Mouse (Mus musculus) heart, postnatal 0 days (tissue): ENCODE measurements around the gene Rps11. TPM values are rescaled to one million over a fixed set of nuclear protein-coding genes. Genes with fewer than 3 reads are reported as not detected.
A peak's percentile ranks its signal among the peaks of the same experiment; 100 is the strongest.

ENCODE experiments used
- ATAC-seq: fragments of 200-750 bp; cut with Nextera tagmentation; 2 replicates; pipeline ENCODE4 v1.8.0; 2017; ENCODE audit warnings: low read depth, moderate number of reproducible peaks, moderate library complexity; ENCODE audit not compliant: insufficient read depth
- DNase-seq: peaks from one replicate; pipeline ENCODE4 v3.0.0-alpha.2; 2016; ENCODE audit warnings: low spot score
- H3K27ac ChIP-seq: fragments of 300-500 bp; sonication (generic); 2 replicates; pipeline ENCODE4 v1.5.1; 2014; ENCODE audit warnings: low read depth, mild to moderate bottlenecking
- H3K27me3 ChIP-seq: fragments of 300-500 bp; sonication (generic); 2 replicates; pipeline ENCODE4 v1.6.1; 2014; ENCODE audit warnings: low read length, mixed read lengths; ENCODE audit not compliant: control insufficient read depth, insufficient read depth
- H3K36me3 ChIP-seq: fragments of 300-500 bp; sonication (generic); replicated peaks from 2 replicates; pipeline ENCODE4 v1.6.1; 2014; ENCODE audit warnings: low read length, mixed read lengths; ENCODE audit not compliant: control insufficient read depth, insufficient read depth
- H3K4me1 ChIP-seq: fragments of 300-500 bp; sonication (generic); 2 replicates; pipeline ENCODE4 v1.6.1; 2014; ENCODE audit warnings: antibody characterized with exemption; ENCODE audit not compliant: control insufficient read depth, insufficient read depth
- H3K4me2 ChIP-seq: fragments of 300-500 bp; sonication (generic); 2 replicates; pipeline ENCODE4 v1.6.1; 2014; ENCODE audit warnings: low read depth, mild to moderate bottlenecking, low read length, moderate library complexity
- H3K4me3 ChIP-seq: fragments of 300-500 bp; sonication (generic); 2 replicates; pipeline ENCODE4 v1.5.1; 2014; ENCODE audit warnings: low read depth, low read length
- H3K9ac ChIP-seq: fragments of 300-500 bp; sonication (generic); replicated peaks from 2 replicates; pipeline ENCODE4 v1.6.1; 2014; ENCODE audit warnings: low read depth, low read length, mixed read lengths
- H3K9me3 ChIP-seq: fragments of 300-500 bp; sonication (generic); replicated peaks from 2 replicates; pipeline ENCODE4 v1.6.1; 2016; ENCODE audit warnings: low read length; ENCODE audit not compliant: control insufficient read depth
- CTCF ChIP-seq: IDR thresholded peaks from 2 replicates; pipeline ENCODE4 v1.5.1; 2016; ENCODE audit warnings: antibody characterized with exemption, control low read depth, low read depth
- EP300 ChIP-seq: IDR thresholded peaks from 2 replicates; pipeline ENCODE4 v1.6.1; 2016; ENCODE audit warnings: antibody characterized with exemption, low read depth
- WGBS: fragments of 180-500 bp; shearing (Covaris S2); extraction: QIAGEN DNeasy Blood & Tissue Kit; methylation state at CpG from one replicate; pipeline ENCODE4 v1.1.7; 2014; 5-methylcytosine and 5-hydroxymethylcytosine counted together
- polyA plus RNA-seq: library from polyadenylated mRNA; unstranded; fragments of >200 nt; fragmentation: Nextera tagmentation; extraction: Ambion mirVana; gene quantifications from 2 replicates; pipeline ENCODE4 v1.2.1, GENCODE M21; 2015
- total RNA-seq: library from RNA; depleted of rRNA; stranded (reverse); fragments of >200 nt; gene quantifications from 2 replicates; pipeline ENCODE4 v1.2.3, GENCODE M21; 2014; ENCODE audit warnings: low replicate concordance

Rps11 gene
- total and polyA plus RNA-seq, 2 experiments from 2014 or later: 730 to 1,247 TPM

- no peaks in the 10 kb centered on the region; the same call in 1 of the 2 replicates for H3K4me1 ChIP-seq
- 44% methylated on average over 17 of the region's 18 CpGs for WGBS
- no peaks in the 10 kb centered on the region for H3K9me3 ChIP-seq
- TF ChIP-seq CTCF (no peak), EP300 (no peak)
- no peaks in the 10 kb centered on the region for H3K27me3 ChIP-seq
- peaks cover 6% of the 10 kb centered on the region; the same call in 1 of the 2 replicates for H3K36me3 ChIP-seq
- no peak overlapping the region for H3K9ac ChIP-seq
- DNase-seq: no peak
- H3K4me3 ChIP-seq: no peak overlapping the region
- no peak overlapping the region for H3K4me2 ChIP-seq
- ATAC-seq: no peak
- H3K27ac ChIP-seq: no peak overlapping the region
Observed at GRCm38 (mm10) chr7:45093516-45093905, 30.7 kb downstream of the Rps11 start.

DNA sequence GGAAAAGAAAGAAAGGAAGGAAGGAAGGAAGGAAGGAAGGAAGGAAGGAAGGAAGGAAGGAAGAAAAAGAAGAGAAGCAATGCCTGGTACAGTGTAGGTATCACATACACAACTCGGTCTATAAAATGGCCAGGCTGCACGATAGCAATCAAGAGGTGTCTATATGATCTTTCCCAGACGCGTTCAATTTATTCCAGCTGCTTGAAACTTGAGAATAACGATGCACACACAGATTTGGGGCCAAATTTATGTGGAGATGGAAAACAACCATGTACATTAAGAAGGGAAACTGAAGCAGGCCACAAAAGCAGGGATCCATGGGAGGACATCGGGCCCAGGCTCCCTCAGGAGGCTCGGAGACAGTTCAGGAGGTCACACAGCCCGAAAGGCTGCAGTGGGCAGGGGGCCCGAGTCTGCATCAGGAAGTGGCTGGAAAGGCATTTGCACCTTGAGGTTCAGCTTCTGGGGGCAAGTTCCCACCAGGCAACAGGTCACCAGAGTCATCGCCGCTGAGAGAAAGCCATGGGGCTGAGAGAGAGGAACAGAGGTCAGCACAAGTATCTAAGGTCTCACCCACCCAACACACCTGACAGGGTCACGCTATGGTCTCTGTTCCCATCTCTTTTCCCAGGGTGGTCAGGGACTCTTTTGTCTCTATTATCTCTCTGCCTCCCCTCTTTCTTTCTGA lies 31.3 kb downstream of the Rps11 start:
- no peaks in the 10 kb centered on the region for H3K9me3 ChIP-seq
- ATAC-seq (no peak), DNase-seq (no peak)
- 57% methylated on average over 12 of the region's 12 CpGs for WGBS
- peaks cover 6% of the 10 kb centered on the region; the same call in 1 of the 2 replicates for H3K36me3 ChIP-seq
- H3K27ac ChIP-seq: no peak overlapping the region
- no peaks in the 10 kb centered on the region for H3K27me3 ChIP-seq
- H3K9ac ChIP-seq: no peak overlapping the region
- H3K4me3 ChIP-seq: no peak overlapping the region
- TF ChIP-seq CTCF (no peak), EP300 (no peak)
- H3K4me2 ChIP-seq: no peak overlapping the region
- no peaks in the 10 kb centered on the region; the same call in 1 of the 2 replicates for H3K4me1 ChIP-seq

DNA sequence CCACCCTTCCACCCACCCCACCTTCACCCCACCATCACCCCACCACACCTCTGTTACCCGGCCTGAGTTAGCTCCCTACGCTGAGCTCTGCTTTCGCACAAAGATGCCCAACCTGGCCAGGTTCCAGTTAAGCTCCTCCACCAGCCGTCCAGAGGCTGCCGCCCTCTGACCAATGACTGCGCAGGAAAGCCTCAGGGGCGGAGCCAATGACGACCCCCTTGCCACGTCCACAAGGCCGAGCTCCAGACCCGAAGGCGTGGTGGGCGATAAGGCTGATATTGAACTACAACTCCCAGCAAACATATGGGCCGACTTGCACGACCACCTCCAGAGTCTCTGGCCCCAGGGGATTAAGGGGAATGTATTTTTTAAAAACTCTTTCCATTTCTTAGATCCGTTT lies 32.2 kb downstream of the Rps11 start, which contains the start of gene Rcn3:
Gene Rcn3 (minus strand): TSS at position 174 of the 400 bp plus-strand sequence.
- TF ChIP-seq CTCF (no peak), EP300 (no peak)
- Histone ChIP-seq H3K27ac (peak within 1 kb of the TSS; percentile 83), H3K4me1 (no peaks in the 10 kb centered on the region; the same call in 1 of the 2 replicates), H3K9me3 (no peaks in the 10 kb centered on the region), H3K4me3 (peak within 1 kb of the TSS; percentile 50), H3K36me3 (peaks cover under 1% of the 10 kb centered on the region; the same call in 1 of the 2 replicates), H3K9ac (peak within 1 kb of the TSS; percentile 58), H3K4me2 (peak within 1 kb of the TSS; percentile 65), H3K27me3 (no peaks in the 10 kb centered on the region)
- under 1% methylated on average over 16 of the region's 16 CpGs for WGBS
- DNase-seq (peak; percentile 96), ATAC-seq (peak; percentile 91)

DNA sequence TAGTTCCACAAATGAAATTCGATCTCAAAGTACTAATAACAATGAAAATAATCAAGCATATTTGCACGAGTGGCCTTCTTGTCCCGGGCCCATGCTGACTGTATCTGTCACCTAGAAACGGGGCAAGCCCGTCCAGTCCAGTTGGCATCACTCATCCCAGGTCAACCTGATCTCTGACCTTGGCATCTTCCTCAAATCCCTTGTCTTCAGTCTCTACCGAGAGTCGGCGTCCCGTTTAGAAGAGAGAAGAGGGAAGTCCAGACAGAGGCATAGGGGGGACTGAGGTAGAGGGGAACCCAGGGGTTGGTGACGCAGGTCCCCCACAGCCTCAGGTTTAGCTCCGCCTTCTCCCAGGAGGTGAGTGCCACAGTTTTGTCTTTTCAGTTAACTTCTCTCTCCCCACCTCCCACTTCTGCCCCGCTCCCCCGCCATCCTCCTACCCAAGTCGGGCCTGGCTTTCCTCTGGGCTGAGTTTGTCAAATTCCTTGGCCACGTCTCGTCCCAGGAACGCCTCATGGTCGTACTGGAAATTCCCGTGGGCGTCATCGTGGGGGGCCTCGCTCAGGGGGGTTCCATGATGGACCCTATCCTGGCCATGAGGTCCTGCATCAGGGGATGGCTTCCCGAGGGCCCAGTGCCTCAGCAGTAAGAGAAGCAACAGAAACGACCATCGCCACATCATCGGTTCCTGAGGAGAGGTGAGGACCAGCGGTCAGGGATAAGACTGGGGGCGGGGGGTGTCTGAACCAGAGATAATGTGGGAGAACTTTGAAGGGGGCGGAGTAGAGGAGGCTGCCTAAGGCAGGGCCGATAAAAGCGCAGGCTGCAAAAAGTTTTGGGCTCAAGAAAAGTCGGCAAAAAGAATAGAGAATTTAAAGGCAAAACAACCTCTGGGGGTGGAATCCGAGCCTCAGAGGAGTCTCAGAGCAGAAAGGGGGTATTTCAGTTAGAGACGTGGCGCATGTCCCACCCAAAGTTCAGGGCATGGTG lies 32.9 kb downstream of the Rps11 start:
- Histone ChIP-seq H3K27me3 (no peaks in the 10 kb centered on the region), H3K4me3 (peak overlapping the region; percentile 50), H3K4me2 (peak overlapping the region; percentile 65), H3K4me1 (no peaks in the 10 kb centered on the region; the same call in 1 of the 2 replicates), H3K9me3 (no peaks in the 10 kb centered on the region), H3K9ac (peak overlapping the region; percentile 58), H3K36me3 (peaks cover 3% of the 10 kb centered on the region; the same call in 1 of the 2 replicates), H3K27ac (peak overlapping the region; percentile 83)
- 17% methylated on average over 35 of the region's 35 CpGs for WGBS
- ATAC-seq (peak; percentile 48), DNase-seq (peak; percentile 38)
- TF ChIP-seq EP300 (no peak), CTCF (no peak)
